Mouse (Mus musculus) kidney, adult 2 months (tissue): ENCODE data around the gene Mcu.

Source experiments
- CTCF ChIP-seq: fragments of 200-500 bp; conservative IDR thresholded peaks from 2 replicates; pipeline ENCODE4 v1.5.1; 2011; ENCODE audit warnings: low read depth, mild to moderate bottlenecking, control low read depth, low read length, moderate library complexity, mixed read lengths; ENCODE audit not compliant: insufficient read depth, insufficient read length
- POLR2A ChIP-seq: fragments of 200-500 bp; IDR thresholded peaks from one replicate; pipeline ENCODE4 v1.6.1; 2011; ENCODE audit warnings: low read depth, low read length, control low read depth

GRCm38 (mm10) chr10:59570780-59571179 is 45.7 kb downstream of the Mcu start:
- TF ChIP-seq CTCF (no peak), POLR2A (no peak)
